Mouse (Mus musculus) E14TG2a.4 (cell line): ENCODE results near the gene Slc43a2.

Experiments used
- CTCF ChIP-seq: conservative IDR thresholded peaks from 2 replicates; pipeline ENCODE4 v1.5.1; 2014; ENCODE audit warnings: low read length
- NANOG ChIP-seq: IDR thresholded peaks from 2 replicates; pipeline ENCODE4 v1.6.1; 2014; ENCODE audit warnings: borderline replicate concordance, low read length, mixed read lengths
- POU5F1 ChIP-seq: IDR thresholded peaks from 2 replicates; pipeline ENCODE4 v1.6.1; 2014; ENCODE audit warnings: low read length, borderline replicate concordance

- no peak for TF ChIP-seq CTCF
- TF ChIP-seq NANOG = no peak
- TF ChIP-seq POU5F1 = no peak
Measured at GRCm38 (mm10) chr11:75571126-75571990, 39.9 kb downstream of the Slc43a2 start.
